8 mouse cellular contexts compared by ENCODE assay signal in the genomic region with DNA sequence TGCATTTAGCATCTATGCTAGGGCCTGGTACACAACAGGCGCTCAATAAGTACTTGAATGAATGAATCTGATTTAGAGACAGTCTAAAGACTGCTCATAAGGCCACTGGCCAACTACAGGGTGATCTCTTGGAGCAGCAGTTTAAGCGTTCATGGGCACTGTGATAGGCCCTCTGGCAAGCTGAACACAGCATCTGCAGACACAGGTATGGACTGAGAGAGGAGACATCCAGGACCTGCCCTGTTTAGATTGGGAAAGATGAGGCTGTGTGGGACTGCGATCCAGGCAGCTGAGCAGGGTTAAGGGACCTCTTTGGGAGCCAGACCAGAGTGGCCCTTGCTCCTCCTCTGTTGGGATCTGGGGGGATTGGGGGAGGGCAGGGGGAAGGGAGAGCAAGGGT. TPM values are rescaled to one million over a fixed set of nuclear protein-coding genes. Genes with fewer than 3 reads are reported as not detected.
DNase-seq lines count a peak whose midpoint lies in the region; ATAC-seq lines count a peak whose summit lies in the region.

A gene (minus strand): TSS at position 101 of the 400 bp plus-strand sequence.

- peaks cover 99% of the 10 kb centered on the region for H3K27me3 ChIP-seq in heart, embryonic 10.5 days (ENCODE audit: insufficient read depth, poor library complexity, severe bottlenecking)
- peaks cover 54% of the 10 kb centered on the region for H3K27me3 ChIP-seq in forebrain, embryonic 13.5 days
- H3K27me3 ChIP-seq in limb, embryonic 10.5 days (ENCODE audit: low read depth, poor library complexity, severe bottlenecking) = peaks cover 99% of the 10 kb centered on the region
- peaks cover 41% of the 10 kb centered on the region for H3K27me3 ChIP-seq in stomach, embryonic 16.5 days (ENCODE audit: control insufficient read depth, insufficient read depth, low read length)

- no peaks in the 10 kb centered on the region for H3K9me3 ChIP-seq in heart, embryonic 10.5 days
- no peaks in the 10 kb centered on the region for H3K9me3 ChIP-seq in forebrain, embryonic 13.5 days (replicated peaks)
- no peaks in the 10 kb centered on the region for H3K9me3 ChIP-seq in limb, embryonic 10.5 days (replicated peaks)
- H3K9me3 ChIP-seq in stomach, embryonic 16.5 days (replicated peaks; ENCODE audit: control insufficient read depth, low read length) = no peaks in the 10 kb centered on the region

- DNase-seq in heart, embryonic 10.5 days (ENCODE audit: low spot score) = no peak
- no peak for DNase-seq in heart, postnatal 10 days
- peak; percentile 42 for DNase-seq in limb, embryonic 10.5 days (ENCODE audit: low spot score)
- no peak for DNase-seq in right cerebral cortex, postnatal 25 days
- DNase-seq in cerebellum, postnatal 10 days = no peak

- H3K36me3 ChIP-seq in heart, embryonic 10.5 days = no peaks in the 10 kb centered on the region
- no peaks in the 10 kb centered on the region for H3K36me3 ChIP-seq in forebrain, embryonic 13.5 days (ENCODE audit: poor library complexity, severe bottlenecking)
- no peaks in the 10 kb centered on the region for H3K36me3 ChIP-seq in limb, embryonic 10.5 days
- no peaks in the 10 kb centered on the region for H3K36me3 ChIP-seq in stomach, embryonic 16.5 days (ENCODE audit: control insufficient read depth, insufficient read depth, low read length)

- H3K4me1 ChIP-seq in heart, embryonic 10.5 days = peaks cover 21% of the 10 kb centered on the region
- H3K4me1 ChIP-seq in forebrain, embryonic 13.5 days = peaks cover 43% of the 10 kb centered on the region
- peaks cover 23% of the 10 kb centered on the region for H3K4me1 ChIP-seq in limb, embryonic 10.5 days
- peaks cover 13% of the 10 kb centered on the region for H3K4me1 ChIP-seq in stomach, embryonic 16.5 days (ENCODE audit: control insufficient read depth, insufficient read depth, low read length)

- H3K4me3 ChIP-seq in heart, embryonic 10.5 days = peak within 1 kb of the TSS; percentile 53
- peak within 1 kb of the TSS; percentile 71 for H3K4me3 ChIP-seq in forebrain, embryonic 13.5 days
- peak within 1 kb of the TSS; percentile 54 for H3K4me3 ChIP-seq in limb, embryonic 10.5 days
- H3K4me3 ChIP-seq in stomach, embryonic 16.5 days (replicated peaks; ENCODE audit: low read length) = peak within 1 kb of the TSS; percentile 57

- WGBS in heart, embryonic 10.5 days = 35% methylated on average over 3 of the region's 3 CpGs
- WGBS in forebrain, embryonic 13.5 days = 31% methylated on average over 3 of the region's 3 CpGs
- WGBS in limb, embryonic 10.5 days = 35% methylated on average over 3 of the region's 3 CpGs
- 47% methylated on average over 3 of the region's 3 CpGs for WGBS in stomach, embryonic 16.5 days

- peak within 1 kb of the TSS; percentile 85 for H3K9ac ChIP-seq in forebrain, embryonic 13.5 days
- peak within 1 kb of the TSS; percentile 74 for H3K9ac ChIP-seq in stomach, embryonic 16.5 days (ENCODE audit: low read length)

- intact Hi-C loops in heart, postnatal 10 days (cut with DNase I) = no loop called here

- ATAC-seq in CD4-positive, CD25-positive, alpha-beta regulatory T cell, adult 4 months = no peak
- peak; percentile 20; the same call in 1 of the 2 replicates for ATAC-seq in forebrain, embryonic 13.5 days
- no peak for ATAC-seq in stomach, embryonic 16.5 days (ENCODE audit: insufficient read depth, low FRiP score)

- H3K4me2 ChIP-seq in forebrain, embryonic 13.5 days = peak within 1 kb of the TSS; percentile 95
- peak within 1 kb of the TSS; percentile 78 for H3K4me2 ChIP-seq in stomach, embryonic 16.5 days (ENCODE audit: low read depth, low read length)

- H3K27ac ChIP-seq in heart, embryonic 10.5 days = peak within 1 kb of the TSS; percentile 47; the same call in 1 of the 2 replicates
- peak within 1 kb of the TSS; percentile 75 for H3K27ac ChIP-seq in forebrain, embryonic 13.5 days
- peak within 1 kb of the TSS; percentile 63; the same call in 1 of the 2 replicates for H3K27ac ChIP-seq in limb, embryonic 10.5 days
- H3K27ac ChIP-seq in stomach, embryonic 16.5 days (ENCODE audit: low read length) = no peak within 1 kb of the TSS

RNA-seq across cellular contexts. Expression of the gene that starts here (rescaled TPM):
- polyA plus RNA-seq in heart, embryonic 10.5 days (2016; fragmentation: Nextera tagmentation; extraction: Ambion mirVana) = 0.28 and 0.41 TPM in 2 replicates
- 1 to 10 TPM in 1 of 2 experiments, under 1 TPM in 1; 0.99 to 1.5 TPM for total RNA-seq in heart, postnatal 10 days (2021)
- polyA plus RNA-seq in CD4-positive, CD25-positive, alpha-beta regulatory T cell, adult 4 months (2017; shearing (Covaris generic)) = 10 to 100 TPM; 33.4 to 47.7 TPM
- 17.9 and 18.1 TPM in 2 replicates for polyA plus RNA-seq in forebrain, embryonic 13.5 days (2015; fragmentation: Nextera tagmentation; extraction: Ambion mirVana)
- polyA plus RNA-seq in limb, embryonic 10.5 days (2016; fragmentation: Nextera tagmentation; extraction: Ambion mirVana) = 0.84 and 1.7 TPM in 2 replicates
- 2.3 and 3.6 TPM in 2 replicates for polyA plus RNA-seq in stomach, embryonic 16.5 days (2015; fragmentation: Nextera tagmentation; extraction: Ambion mirVana)
